Mouse (Mus musculus) testis, adult 2 months (tissue): ENCODE measurements around the gene Dennd4a. TPM values are rescaled to one million over a fixed set of nuclear protein-coding genes. Genes with fewer than 3 reads are reported as not detected.
"Not testable (repeated sequence)": the region's sequence is repeated elsewhere in the genome, so short reads cannot be mapped to it uniquely, and the experiment has no call there.

Source experiments
- H3K27ac ChIP-seq: fragments of 200-500 bp; 2 replicates; pipeline ENCODE4 v1.5.1; 2012; ENCODE audit warnings: low read depth, low read length; ENCODE audit not compliant: control insufficient read depth, insufficient read depth
- H3K27me3 ChIP-seq: fragments of 200-500 bp; 2 replicates; pipeline ENCODE4 v1.6.1; 2012; ENCODE audit warnings: mild to moderate bottlenecking, low read length, moderate library complexity; ENCODE audit not compliant: control insufficient read depth, insufficient read depth
- H3K36me3 ChIP-seq: fragments of 200-500 bp; 2 replicates; pipeline ENCODE4 v1.6.1; 2012; ENCODE audit warnings: mild to moderate bottlenecking, low read length; ENCODE audit not compliant: control insufficient read depth, insufficient read depth
- H3K4me1 ChIP-seq: fragments of 200-500 bp; 2 replicates; pipeline ENCODE4 v1.6.1; 2012; ENCODE audit warnings: low read length; ENCODE audit not compliant: control insufficient read depth, insufficient read depth
- H3K4me3 ChIP-seq: fragments of 200-500 bp; 2 replicates; pipeline ENCODE4 v1.5.1; 2012; ENCODE audit warnings: low read depth, mild to moderate bottlenecking, low read length, moderate library complexity, mixed read lengths; ENCODE audit not compliant: control insufficient read depth
- CTCF ChIP-seq: fragments of 200-500 bp; IDR thresholded peaks from 2 replicates; pipeline ENCODE4 v1.5.1; 2012; ENCODE audit warnings: low read depth, mild to moderate bottlenecking, inconsistent platforms, low read length, moderate library complexity; ENCODE audit not compliant: control insufficient read depth, insufficient read depth, insufficient replicate concordance
- POLR2A ChIP-seq: fragments of 200-500 bp; IDR thresholded peaks from 2 replicates; pipeline ENCODE4 v1.6.1; 2012; ENCODE audit warnings: low read depth, mild to moderate bottlenecking, inconsistent platforms, low read length, moderate library complexity; ENCODE audit not compliant: control insufficient read depth
- polyA plus RNA-seq: library from polyadenylated mRNA; depleted of rRNA; stranded (reverse); fragments of >200 nt; gene quantifications from 2 replicates; pipeline ENCODE4 v1.2.3, GENCODE M21; 2012

Gene Dennd4a
- polyA plus RNA-seq, 1 experiment: 8.3 TPM

DNA sequence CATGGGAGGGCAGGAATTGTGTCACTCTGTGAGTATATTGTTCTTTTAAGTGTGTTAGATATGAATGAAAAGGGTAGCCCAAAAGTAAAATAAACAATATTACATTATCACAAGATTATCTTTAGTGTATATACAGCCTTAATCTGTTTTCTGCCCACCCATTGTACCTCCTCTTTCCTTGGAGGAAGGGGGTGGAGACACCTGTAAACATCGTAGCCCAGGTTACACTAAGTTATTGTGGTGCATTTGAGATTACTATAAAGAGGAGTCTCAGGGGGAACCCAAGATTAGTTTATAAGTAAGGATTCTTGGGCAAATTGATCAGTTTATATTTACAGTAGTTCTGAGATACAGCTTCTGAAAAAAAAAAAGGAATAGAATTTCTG, 1.3 kb downstream of the Dennd4a start:
- TF ChIP-seq POLR2A (no peak), CTCF (no peak)
- Histone ChIP-seq H3K27me3 (no peaks in the 10 kb centered on the region), H3K4me1 (0 out of 2 replicates have a peak, but pooled peaks cover 2% of the 10 kb centered on the region), H3K36me3 (no peaks in the 10 kb centered on the region), H3K27ac (no peak overlapping the region), H3K4me3 (peak overlapping the region; percentile 90; the same call in 1 of the 2 replicates)

DNA sequence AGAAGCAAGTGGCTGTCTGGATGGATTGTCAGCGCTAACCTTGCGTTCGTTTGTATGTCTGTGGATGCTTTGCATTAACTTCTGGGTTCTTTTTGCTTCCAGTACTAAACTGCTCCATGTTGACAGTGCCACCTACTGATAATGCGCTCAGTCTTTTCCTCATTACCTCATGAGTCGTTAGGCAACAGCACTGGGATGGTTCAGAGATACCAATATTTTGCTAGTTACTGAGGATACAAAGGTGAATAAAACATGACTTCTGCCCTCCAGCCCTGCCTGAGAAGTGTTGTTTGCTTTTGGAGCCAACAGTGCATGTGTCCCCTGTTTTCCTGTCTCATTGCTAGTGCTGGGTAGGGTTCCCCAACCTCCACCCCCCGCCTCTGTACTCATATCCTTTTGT, 3.1 kb downstream of the Dennd4a start:
- Histone ChIP-seq H3K27me3 (no peaks in the 10 kb centered on the region), H3K4me3 (no peak overlapping the region), H3K27ac (no peak overlapping the region), H3K4me1 (0 out of 2 replicates have a peak, but pooled peaks cover 2% of the 10 kb centered on the region), H3K36me3 (no peaks in the 10 kb centered on the region)
- no peak for TF ChIP-seq POLR2A

DNA sequence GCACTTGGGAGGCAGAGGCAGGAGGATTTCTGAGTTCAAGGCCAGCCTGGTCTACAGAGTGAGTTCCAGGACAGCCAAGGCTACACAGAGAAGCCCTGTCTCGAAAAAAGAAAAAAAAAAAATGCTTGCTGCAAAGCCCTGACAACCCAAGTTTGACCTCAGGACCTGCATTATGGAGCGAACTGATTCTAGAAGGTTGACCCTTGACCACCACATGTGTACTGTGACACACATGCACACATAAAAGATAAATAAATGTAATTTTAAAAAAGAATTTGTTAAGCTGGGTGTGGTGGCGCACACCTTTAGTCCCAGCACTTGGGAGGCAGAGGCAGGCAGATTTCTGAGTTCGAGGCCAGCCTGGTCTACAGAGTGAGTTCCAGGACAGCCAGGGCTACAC, 8.5 kb downstream of the Dennd4a start:
- not testable (repeated sequence) for H3K36me3 ChIP-seq, H3K27me3 ChIP-seq, H3K4me3 ChIP-seq, H3K27ac ChIP-seq, H3K4me1 ChIP-seq

DNA sequence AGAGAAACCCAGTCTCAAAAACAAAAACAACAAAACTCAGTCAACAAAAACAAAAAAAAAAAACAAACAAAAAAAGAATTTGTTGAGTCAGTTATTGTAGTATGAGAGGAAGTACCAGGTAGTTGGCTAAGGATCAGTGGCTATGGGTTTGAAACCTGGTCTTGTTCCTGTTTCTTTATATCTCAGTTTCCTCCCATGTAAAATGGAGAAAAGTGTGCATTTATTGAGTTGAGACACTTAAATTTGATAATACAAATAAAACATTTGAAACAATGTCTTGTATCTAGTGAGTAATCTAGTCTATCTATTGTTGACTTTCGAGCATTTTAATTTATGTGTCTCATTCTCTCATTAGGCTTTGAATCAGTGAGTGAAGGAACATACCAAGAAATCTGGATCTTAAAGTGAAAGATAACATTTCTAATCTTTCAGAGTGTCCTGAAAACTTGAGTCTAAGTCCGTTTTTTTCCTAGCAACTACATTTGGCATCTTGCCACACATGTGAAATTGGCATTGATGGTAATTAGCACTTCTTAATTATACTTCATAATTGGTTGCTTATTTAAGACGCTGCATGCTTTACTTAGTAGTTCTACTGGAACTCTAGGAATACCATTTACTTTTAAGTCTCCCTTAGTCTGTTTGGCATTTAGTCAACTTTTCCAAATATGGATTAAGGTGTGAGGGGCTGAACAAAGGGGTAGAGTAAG, 9.1 kb downstream of the Dennd4a start:
- H3K4me1 ChIP-seq: no peaks in the 10 kb centered on the region
- no peaks in the 10 kb centered on the region for H3K27me3 ChIP-seq
- H3K36me3 ChIP-seq: no peaks in the 10 kb centered on the region
- H3K4me3 ChIP-seq: no peak overlapping the region
- no peak overlapping the region for H3K27ac ChIP-seq
- TF ChIP-seq CTCF (no peak), POLR2A (no peak)

DNA sequence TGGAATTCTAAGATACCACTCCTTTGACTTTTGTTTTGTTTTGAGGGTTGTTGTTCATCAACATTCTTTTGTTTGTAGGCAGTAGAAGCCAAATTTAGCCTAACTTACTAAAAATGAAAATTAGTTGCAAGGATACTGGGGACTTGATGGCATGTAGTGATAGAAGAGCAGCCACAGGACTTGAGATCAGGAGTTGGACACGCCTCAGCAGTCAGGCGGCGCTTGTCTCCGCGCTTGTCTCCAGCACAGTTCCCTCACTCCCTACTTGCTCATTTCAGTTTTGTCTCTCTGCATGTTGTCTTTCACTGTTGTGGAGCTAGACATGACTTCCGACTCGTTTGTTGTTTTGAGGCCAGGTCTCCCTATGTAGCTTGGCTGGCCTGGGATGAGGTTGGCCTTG, 11.1 kb downstream of the Dennd4a start:
- no peak overlapping the region for H3K4me3 ChIP-seq
- H3K27ac ChIP-seq: no peak overlapping the region
- TF ChIP-seq CTCF (no peak), POLR2A (no peak)
- H3K36me3 ChIP-seq: no peaks in the 10 kb centered on the region
- no peaks in the 10 kb centered on the region for H3K4me1 ChIP-seq
- H3K27me3 ChIP-seq: no peaks in the 10 kb centered on the region

DNA sequence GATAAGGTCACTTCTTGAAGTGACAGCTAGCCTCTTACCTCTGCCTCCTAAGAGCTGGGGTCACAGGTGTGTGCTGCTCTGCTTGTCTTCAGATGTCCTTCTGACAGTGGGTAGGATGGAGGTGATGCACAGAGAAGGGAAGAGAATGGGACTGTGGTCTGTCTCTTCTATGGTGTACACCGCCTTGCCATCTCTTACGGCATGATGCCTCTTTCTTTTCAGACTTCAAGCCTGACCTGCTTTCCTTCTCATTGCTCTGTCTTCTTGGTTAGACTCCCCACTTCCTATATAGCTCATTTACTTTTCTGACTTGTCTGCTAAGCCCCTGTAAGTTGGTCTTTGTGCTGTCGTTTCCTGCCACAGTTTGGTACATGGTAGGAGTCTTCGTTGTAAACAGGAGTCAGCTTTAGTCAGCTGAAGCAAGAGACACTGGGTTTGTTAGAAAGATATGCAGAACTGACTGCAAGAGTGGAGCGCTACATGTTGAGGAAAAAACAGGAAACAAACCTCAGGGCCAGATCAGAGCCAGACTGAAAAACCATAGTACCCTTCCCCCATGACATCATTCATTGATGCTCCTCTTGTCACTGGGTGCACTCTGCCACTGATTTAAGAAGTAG, 13.4 kb downstream of the Dennd4a start:
- H3K36me3 ChIP-seq: no peaks in the 10 kb centered on the region
- no peak overlapping the region for H3K27ac ChIP-seq
- no peak for TF ChIP-seq CTCF
- no peaks in the 10 kb centered on the region for H3K4me1 ChIP-seq
- no peak overlapping the region for H3K4me3 ChIP-seq
- no peaks in the 10 kb centered on the region for H3K27me3 ChIP-seq

DNA sequence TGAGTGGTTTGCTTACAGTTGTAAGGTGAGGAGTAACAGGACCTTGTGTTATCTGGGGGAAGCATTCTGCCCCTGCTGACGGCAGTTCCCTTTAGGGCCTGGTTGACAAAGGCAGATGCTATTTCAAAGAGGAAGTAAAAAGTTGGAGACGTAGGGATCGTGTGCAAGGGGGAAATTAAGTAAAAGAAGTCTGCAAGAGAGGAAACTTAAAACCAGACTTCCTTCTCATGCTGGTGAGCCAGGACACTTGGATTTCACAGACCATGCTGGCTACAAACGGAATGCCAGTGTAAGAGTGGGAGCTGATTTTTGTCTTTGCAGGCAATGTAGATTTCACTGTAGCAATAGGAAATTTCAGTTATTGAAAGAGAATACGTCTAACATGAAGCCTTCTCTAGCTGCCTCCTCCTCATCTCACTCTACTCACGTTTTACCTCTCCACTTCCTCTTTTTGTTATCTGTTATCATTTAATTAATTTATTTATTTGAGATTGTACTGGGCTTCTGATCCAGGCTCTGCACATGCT, 19.0 kb downstream of the Dennd4a start:
- no peaks in the 10 kb centered on the region for H3K36me3 ChIP-seq
- H3K4me1 ChIP-seq: no peaks in the 10 kb centered on the region
- TF ChIP-seq CTCF: no peak
- no peak for TF ChIP-seq POLR2A
- no peak overlapping the region for H3K27ac ChIP-seq
- H3K4me3 ChIP-seq: no peak overlapping the region
- H3K27me3 ChIP-seq: no peaks in the 10 kb centered on the region
